Mouse (Mus musculus): ENCODE measurements around the gene Tcf15.

- TF ChIP-seq CTCF (IDR thresholded peaks at IDR 0.05; ENCODE audit: control insufficient read depth, insufficient read depth, insufficient replicate concordance, low read depth, low read length), result no peak
- no peak for TF ChIP-seq POLR2A (IDR thresholded peaks at IDR 0.05; ENCODE audit: control insufficient read depth, low read depth, low read length)
These were observed 34.0 kb upstream of the Tcf15 start for GRCm38 (mm10) chr2:152109386-152109785.
